Mouse (Mus musculus): Measurements from ENCODE around the gene Taok2. TPM values are rescaled to one million over a fixed set of nuclear protein-coding genes. Genes with fewer than 3 reads are reported as not detected.
"Not testable (repeated sequence)": the region's sequence is repeated elsewhere in the genome, so short reads cannot be mapped to it uniquely, and the experiment has no call there.

The Taok2 gene
- total RNA-seq (2021): 100 to 1,000 TPM; 150 to 163 TPM

- DNase-seq (ENCODE audit: extremely low spot score in 1 of 2, low spot score in 1 of 2): peak; percentile 94 to 98
Measured at GRCm38 (mm10) chr7:126884286-126885164, at the start of gene Taok2. TSS of gene Taok2 (minus strand) at chr7:126884703.

DNA sequence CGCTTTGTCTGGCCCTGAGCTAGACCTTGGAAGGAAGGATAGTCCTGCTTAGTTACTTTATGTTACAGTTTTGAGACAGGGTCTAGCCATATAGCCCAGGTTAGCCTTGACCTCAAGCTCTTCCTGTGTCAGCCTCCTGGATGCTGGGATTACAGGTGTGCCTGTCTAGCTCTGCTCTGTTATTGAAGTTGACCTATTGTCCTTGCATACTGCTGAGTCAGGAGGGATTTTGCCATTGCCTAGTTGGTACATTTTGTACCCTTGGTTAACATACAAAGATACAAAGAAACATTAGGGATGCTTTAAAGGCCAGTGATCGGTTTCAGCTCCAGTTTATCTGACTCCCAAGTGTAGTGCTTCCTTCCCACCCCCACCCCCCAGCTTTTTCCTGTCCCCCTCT is 48.1 kb upstream of the Taok2 start:
- DNase-seq (ENCODE audit: extremely low spot score in 1 of 2, low spot score in 1 of 2): no peak

DNA sequence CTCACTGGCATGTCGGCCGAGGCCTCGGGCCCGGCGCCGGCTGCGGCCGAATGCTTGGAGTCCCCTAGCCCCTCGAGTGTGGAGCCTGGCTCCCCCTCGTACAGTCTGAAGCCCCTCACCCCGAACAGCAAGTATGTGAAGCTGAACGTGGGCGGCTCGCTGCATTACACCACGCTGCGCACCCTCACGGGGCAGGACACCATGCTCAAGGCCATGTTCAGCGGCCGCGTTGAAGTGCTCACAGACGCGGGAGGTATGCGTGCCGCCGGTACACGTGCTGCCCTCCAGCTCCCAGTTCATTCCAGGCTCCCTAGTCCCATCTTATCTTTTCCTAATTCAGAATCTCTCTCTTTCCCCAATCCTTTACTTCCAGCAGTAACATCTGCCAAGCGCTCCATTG is 44.5 kb upstream of the Taok2 start:
- no peak for DNase-seq (ENCODE audit: extremely low spot score in 1 of 2, low spot score in 1 of 2)

GRCm38 (mm10) chr7:126928384-126929037 is 44.0 kb upstream of the Taok2 start, which contains the start of gene Kctd13:
TSS of gene Kctd13 (plus strand) at chr7:126928879.
- DNase-seq (ENCODE audit: extremely low spot score in 1 of 2, low spot score in 1 of 2): peak; percentile 83 to 84

DNA sequence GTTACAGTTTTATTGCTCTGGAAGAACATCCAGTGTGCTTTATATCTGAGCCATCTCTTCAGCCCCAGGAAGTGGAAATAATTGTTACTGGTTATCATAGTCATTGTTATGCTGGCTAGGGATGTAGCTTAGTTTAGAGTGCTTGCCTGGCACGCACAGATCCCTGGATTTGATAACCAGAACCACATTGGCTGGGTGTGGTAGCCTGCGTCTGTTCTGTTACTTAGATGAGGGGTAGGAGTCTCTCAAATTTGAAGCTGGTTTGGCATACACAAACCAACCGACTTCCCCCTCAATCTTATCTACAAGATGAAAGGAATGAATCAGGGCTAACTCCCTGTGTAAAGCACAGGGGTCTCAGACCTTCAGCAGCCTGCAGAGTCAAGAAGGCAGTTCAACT is 41.8 kb upstream of the Taok2 start:
- no peak for DNase-seq (ENCODE audit: extremely low spot score in 1 of 2, low spot score in 1 of 2)

DNA sequence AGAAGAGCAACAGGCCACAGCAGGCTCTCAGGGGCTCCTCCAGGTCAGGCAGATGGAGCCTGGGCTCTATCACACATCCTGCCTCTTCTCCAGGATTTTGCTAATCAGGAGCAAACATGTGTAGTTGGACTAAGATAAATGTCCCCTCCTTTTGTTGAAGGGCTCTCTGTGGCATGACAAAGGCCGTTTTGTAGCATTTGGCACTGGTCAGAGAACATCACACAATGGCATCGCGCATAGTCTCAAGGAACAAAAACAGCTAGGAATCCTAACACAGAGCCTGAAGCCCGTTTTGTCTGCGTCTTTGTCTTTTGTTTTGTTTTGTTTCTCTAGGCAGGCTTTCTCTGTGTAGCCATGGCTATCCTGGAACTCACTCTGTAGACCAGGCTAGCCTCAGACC is 39.5 kb upstream of the Taok2 start:
- no peak for DNase-seq (ENCODE audit: extremely low spot score in 1 of 2, low spot score in 1 of 2)

DNA sequence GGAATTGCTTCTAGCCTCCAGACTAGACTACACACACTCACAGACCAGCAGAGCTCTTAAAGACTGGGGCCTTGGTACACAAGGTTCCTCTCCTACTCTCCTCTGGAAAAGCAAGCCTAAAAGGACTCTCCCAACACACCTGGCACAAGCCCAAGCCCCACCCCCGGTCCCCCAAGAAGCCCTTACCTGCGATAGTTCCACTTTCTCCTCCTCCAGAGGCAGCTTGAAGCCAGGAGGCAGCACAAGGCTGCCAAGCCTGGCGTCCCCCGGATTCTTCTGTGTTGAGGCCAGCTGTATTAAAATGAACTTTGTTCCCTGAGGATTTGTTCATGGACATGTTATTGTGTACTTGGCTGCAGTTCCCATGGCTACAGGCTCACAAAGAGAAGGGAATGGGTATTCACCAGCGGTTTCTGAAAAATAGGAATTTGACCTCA is 38.1 kb upstream of the Taok2 start, which contains the start of gene Tmem219:
Tmem219 (minus strand) TSS at position 294 of the 437 bp plus-strand sequence.
- DNase-seq (ENCODE audit: extremely low spot score in 1 of 2, low spot score in 1 of 2): no peak

DNA sequence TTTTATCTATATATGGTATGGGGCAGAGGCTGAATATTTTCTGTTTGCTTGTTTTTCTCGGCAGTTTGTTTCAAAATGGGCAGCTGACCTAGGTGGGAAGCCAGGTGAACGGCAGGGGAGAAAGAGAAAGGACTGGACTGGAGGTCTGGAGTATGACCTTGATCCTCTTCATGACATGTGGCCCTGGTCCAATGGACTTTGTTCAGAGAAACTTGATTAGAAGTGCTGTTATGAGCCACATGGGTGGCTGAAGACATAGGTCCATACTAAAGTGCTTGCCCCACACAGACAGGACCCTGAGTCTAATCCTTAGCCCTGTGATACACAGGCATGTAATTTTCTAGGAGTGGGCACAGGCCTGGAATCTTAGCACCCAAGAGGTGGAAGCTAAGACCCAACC is 37.1 kb upstream of the Taok2 start:
- DNase-seq (ENCODE audit: extremely low spot score in 1 of 2, low spot score in 1 of 2): no peak

- no peak for DNase-seq (ENCODE audit: extremely low spot score in 1 of 2, low spot score in 1 of 2)
Measured at GRCm38 (mm10) chr7:126919973-126920372, 35.5 kb upstream of the Taok2 start.

DNA sequence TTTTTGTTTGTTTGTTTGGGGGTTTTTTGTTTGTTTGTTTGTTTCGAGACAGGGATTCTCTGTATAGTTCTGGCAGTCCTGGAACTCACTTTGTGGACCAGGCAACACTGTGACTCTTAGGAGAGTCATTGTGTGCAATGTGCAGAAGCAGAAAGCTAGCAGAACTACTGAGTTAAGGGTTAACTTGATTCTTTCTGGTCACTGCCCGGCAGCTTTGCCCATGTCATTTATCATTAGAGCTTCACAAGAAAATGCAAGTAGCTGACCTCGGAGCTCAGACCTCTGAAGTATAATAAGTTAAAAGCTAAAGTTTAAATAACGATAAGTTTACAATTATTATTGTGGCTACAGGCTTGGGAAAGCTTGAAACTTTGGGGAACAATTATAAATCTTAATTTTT is 33.9 kb upstream of the Taok2 start:
- DNase-seq (ENCODE audit: extremely low spot score in 1 of 2, low spot score in 1 of 2): not testable (repeated sequence)

DNA sequence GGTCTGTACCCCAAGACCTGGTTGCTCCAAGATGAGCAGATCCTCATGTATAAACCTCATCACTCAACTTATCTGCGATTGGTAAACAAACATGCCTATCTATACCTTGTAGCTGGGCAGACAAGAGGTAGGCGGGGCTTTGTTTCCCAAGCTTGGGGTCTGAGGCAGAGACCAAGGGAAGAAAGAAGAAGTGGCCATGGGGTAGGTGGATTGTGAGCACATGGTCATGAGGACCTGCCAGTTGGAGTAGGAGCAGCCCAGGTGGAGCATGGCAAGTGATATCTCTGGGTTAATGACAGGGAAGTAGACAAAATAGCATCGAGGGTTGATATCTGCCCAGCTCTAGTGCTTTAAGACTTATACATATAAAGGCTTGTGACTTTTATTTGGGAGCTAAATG is 30.3 kb upstream of the Taok2 start:
- DNase-seq (ENCODE audit: extremely low spot score in 1 of 2, low spot score in 1 of 2): no peak

- DNase-seq (ENCODE audit: extremely low spot score in 1 of 2, low spot score in 1 of 2): no peak
Measured at GRCm38 (mm10) chr7:126905590-126905989, 21.1 kb upstream of the Taok2 start.

GRCm38 (mm10) chr7:126899781-126900180 is 15.3 kb upstream of the Taok2 start:
- DNase-seq (ENCODE audit: extremely low spot score in 1 of 2, low spot score in 1 of 2): not testable (repeated sequence)

- DNase-seq (ENCODE audit: extremely low spot score in 1 of 2, low spot score in 1 of 2): peak; percentile 95 to 97
Measured at GRCm38 (mm10) chr7:126898102-126898990, 13.8 kb upstream of the Taok2 start.

- DNase-seq (ENCODE audit: extremely low spot score in 1 of 2, low spot score in 1 of 2): no peak
Measured at GRCm38 (mm10) chr7:126897390-126898101, 13.0 kb upstream of the Taok2 start.

DNA sequence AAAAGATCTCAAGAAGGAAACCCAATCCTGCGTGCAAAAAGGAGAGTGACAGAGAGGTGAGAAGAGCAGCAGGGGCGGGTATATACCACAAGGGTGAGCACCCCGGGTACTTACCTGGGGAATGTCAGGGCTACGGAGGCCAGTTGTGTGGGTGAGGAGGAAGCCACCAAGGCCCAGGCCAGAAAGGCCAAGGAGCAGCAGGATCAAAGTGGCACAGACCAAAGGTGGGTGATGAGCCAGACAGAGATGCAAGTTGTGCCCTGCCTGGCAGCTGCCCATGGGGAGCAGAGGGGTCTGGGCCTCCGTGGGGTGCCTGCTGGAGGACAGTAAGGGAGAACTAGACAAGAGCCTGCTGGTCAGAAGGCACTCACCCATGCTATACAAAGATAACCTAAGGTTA is 12.4 kb upstream of the Taok2 start:
- DNase-seq (ENCODE audit: extremely low spot score in 1 of 2, low spot score in 1 of 2): no peak

DNA sequence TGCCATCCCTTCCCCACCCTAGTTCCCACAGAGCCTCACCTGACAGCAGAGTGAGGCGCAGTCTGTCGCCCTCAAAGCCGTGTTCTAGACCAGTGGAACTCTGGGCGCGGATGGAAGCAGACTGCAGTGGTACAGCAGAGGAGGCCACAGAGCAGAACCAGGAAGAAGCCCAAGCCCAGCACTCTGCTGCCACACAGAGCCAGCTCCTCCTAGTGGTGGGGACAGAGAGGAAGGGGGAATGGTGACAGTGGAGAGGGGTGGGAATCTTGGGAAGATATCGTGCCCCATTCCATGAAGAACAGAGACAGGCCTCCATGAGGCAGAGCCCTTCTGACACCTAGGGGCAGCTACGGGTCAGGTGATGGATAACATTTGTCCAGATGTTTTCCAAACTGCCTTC is 4.3 kb upstream of the Taok2 start:
- DNase-seq (ENCODE audit: extremely low spot score in 1 of 2, low spot score in 1 of 2): no peak

- DNase-seq (ENCODE audit: extremely low spot score in 1 of 2, low spot score in 1 of 2): no peak
Measured at GRCm38 (mm10) chr7:126887281-126887680, 2.8 kb upstream of the Taok2 start.

DNA sequence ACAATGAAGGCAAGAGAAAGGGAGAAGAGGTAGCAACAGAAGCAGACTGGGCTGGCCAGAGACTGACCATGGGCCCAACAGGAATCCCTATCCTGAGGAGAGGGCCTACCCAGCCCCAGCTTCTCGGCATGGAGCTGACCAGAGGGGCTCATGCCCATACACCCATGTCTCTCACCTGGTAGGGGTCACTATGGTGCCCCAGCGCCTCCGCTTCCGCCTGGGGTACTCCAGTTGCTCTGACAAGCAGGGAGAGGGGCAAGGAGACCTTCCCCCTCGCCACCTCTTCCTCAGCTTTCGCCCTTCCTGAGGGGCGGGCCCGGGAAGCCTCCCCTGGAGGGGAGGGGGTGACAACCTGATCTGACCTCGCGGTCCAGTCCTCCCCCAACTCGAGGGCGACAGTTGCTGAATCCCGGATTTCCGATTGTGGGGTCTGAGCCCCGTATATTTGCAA is 747 bp downstream of the Taok2 start:
- no peak for DNase-seq (ENCODE audit: extremely low spot score in 1 of 2, low spot score in 1 of 2)

DNA sequence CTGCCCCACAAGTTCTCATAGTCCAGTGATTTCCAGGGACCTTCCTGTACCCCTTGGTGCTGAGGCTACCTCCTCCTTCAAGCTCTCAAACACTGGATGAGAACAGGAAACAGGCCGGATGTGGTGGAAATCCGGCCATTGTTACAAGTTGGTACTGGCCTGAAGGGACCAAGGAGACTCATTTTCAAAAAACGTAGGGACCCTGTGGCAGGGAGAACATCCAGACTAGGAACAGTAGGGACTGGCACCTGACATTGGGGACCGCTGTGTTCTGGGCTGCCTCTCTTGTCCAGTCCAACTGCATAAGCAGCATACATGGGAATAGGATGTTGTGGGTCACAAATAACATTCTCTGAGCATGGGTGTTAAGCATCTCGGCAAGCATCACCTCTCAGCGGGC is 3.5 kb downstream of the Taok2 start:
- DNase-seq (ENCODE audit: extremely low spot score in 1 of 2, low spot score in 1 of 2): no peak

Measured in layer of hippocampus, postnatal 25 days (tissue).